Mouse (Mus musculus) left cerebral cortex, postnatal 14 days (tissue): ENCODE results near the gene Cuedc1. TPM values are rescaled to one million over a fixed set of nuclear protein-coding genes. Genes with fewer than 3 reads are reported as not detected.
A peak's percentile ranks its signal among the peaks of the same experiment; 100 is the strongest.

Experiments used
- DNase-seq, 2 experiments: peaks; one replicate each; pipeline ENCODE4 v3.0.0; 2021 to 2022; ENCODE audit warnings: low spot score in 2 of 2, mixed read lengths in 1 of 2
- intact Hi-C: fragments of 180-260 bp; cut with DNase I; formaldehyde crosslinking; loops from one replicate; pipeline ENCODE4 v1.15.1; 2025
- total RNA-seq, 2 experiments: library from RNA; stranded (reverse); gene quantifications; 2 replicates each; pipeline ENCODE4 v1.2.3; 2021

Gene Cuedc1
- total RNA-seq, 2 experiments from 2014 or later, result 28.2 TPM

GRCm38 (mm10) chr11:88160316-88160715 is 62.5 kb downstream of the Cuedc1 start:
- intact Hi-C loops, result loop anchor here (5.0 kb wide), 1 partner anchor 73 kb away; no protein-coding TSS in a partner anchor

GRCm38 (mm10) chr11:88161051-88161581 is 63.3 kb downstream of the Cuedc1 start:
- peak; percentile 59 to 78 for DNase-seq
- intact Hi-C loops, result loop anchor here (5.0 kb wide), 1 partner anchor 74 kb away; no protein-coding TSS in a partner anchor

More at GRCm38 (mm10) chr11:88160316-88160715, 62.5 kb downstream of the Cuedc1 start:
- DNase-seq, result no peak

GRCm38 (mm10) chr11:88161651-88162362 is 63.9 kb downstream of the Cuedc1 start:
- intact Hi-C loops, result loop anchor here (5.0 kb wide), 1 partner anchor 75 kb away; no protein-coding TSS in a partner anchor
- peak; percentile 78 to 86 for DNase-seq

GRCm38 (mm10) chr11:88162740-88163139 is 64.9 kb downstream of the Cuedc1 start:
- intact Hi-C loops, result loop anchor here (5.0 kb wide), 1 partner anchor 75 kb away; no protein-coding TSS in a partner anchor

GRCm38 (mm10) chr11:88164213-88164723 is 66.4 kb downstream of the Cuedc1 start:
- DNase-seq, result no peak
- intact Hi-C loops, result loop anchor here (5.0 kb wide), 1 partner anchor 77 kb away; no protein-coding TSS in a partner anchor

More at GRCm38 (mm10) chr11:88162740-88163139, 64.9 kb downstream of the Cuedc1 start:
- DNase-seq, result no peak

- no peak for DNase-seq
Observed at GRCm38 (mm10) chr11:88164801-88165377, 67.0 kb downstream of the Cuedc1 start.

GRCm38 (mm10) chr11:88165683-88166364 is 68.0 kb downstream of the Cuedc1 start:
- no peak for DNase-seq
- intact Hi-C loops, result no loop called here

More at GRCm38 (mm10) chr11:88164801-88165377, 67.0 kb downstream of the Cuedc1 start:
- intact Hi-C loops, result loop anchor here (5.0 kb wide), 1 partner anchor 78 kb away; no protein-coding TSS in a partner anchor

GRCm38 (mm10) chr11:88166471-88166870 is 68.6 kb downstream of the Cuedc1 start:
- DNase-seq, result no peak
- intact Hi-C loops, result no loop called here

GRCm38 (mm10) chr11:88168611-88169010 is 70.8 kb downstream of the Cuedc1 start:
- intact Hi-C loops, result no loop called here
- no peak for DNase-seq

GRCm38 (mm10) chr11:88169531-88170040 is 71.7 kb downstream of the Cuedc1 start:
- intact Hi-C loops, result no loop called here
- no peak for DNase-seq

GRCm38 (mm10) chr11:88170606-88171005 is 72.7 kb downstream of the Cuedc1 start:
- no peak for DNase-seq

GRCm38 (mm10) chr11:88171876-88172442 is 74.1 kb downstream of the Cuedc1 start:
- intact Hi-C loops, result no loop called here
- no peak for DNase-seq

More at GRCm38 (mm10) chr11:88170606-88171005, 72.7 kb downstream of the Cuedc1 start:
- intact Hi-C loops, result no loop called here

- no peak for DNase-seq
- intact Hi-C loops, result no loop called here
Observed at GRCm38 (mm10) chr11:88172601-88173325, 74.9 kb downstream of the Cuedc1 start.

GRCm38 (mm10) chr11:88173386-88174025 is 75.6 kb downstream of the Cuedc1 start:
- intact Hi-C loops, result no loop called here
- no peak for DNase-seq

- intact Hi-C loops, result no loop called here
- no peak for DNase-seq
Observed at GRCm38 (mm10) chr11:88180467-88180958, 82.7 kb downstream of the Cuedc1 start.

- peak; percentile 45 to 63 for DNase-seq
- intact Hi-C loops, result no loop called here
Observed at GRCm38 (mm10) chr11:88180959-88181619, 83.2 kb downstream of the Cuedc1 start.

GRCm38 (mm10) chr11:88184632-88185180 is 86.8 kb downstream of the Cuedc1 start:
- DNase-seq, result no peak
- intact Hi-C loops, result loop anchor here (5.0 kb wide), 1 partner anchor 117 kb away; the partner anchor contains the start of gene Vezf1
